Mouse (Mus musculus) retina, embryonic 14.5 days (tissue): Measurements from ENCODE around the gene Rbms3.

ENCODE experiments used
- DNase-seq: peaks from one replicate; pipeline ENCODE4 v3.0.0-alpha.2; 2015; ENCODE audit warnings: low spot score

Rbms3 gene

DNA sequence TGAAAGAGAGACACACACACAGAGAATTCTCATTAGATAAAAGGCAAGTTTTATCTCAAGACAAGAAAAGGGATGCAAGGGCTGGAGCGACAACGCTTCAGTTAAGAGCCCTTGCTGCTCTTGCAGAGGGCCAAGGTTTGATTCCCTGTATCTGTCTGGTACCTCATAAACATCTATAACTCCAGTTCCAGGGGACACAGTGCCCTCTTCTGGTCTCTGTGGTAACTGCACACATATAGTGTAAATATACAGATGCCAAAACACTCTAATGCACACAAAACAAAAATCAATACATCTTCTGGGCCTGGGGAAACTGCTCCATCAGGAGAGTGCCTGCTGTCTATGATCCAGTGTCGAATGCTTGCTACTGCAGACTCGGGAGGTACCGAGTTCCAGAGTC, 145.3 kb downstream of the Rbms3 start:
- peak; percentile 13 for DNase-seq

DNA sequence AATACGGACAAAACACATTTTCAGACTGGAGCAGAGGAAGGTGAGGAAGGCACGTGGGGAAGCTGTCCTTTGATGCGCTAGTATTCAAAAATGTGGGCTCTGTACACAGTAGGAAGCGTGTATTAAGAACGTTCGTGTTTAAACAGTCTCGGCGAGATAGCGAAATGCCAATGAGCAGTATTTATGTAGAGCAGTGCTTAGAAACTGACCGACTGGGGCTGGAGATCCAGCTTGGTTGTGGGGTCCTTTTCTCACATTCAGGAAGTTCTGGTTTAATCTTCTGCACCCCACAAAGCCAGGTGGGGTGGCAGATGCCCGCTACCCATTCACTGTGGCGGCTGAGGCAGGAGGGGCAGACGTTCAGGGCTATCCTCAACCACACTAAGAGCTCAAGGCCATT, 153.0 kb downstream of the Rbms3 start:
- no peak for DNase-seq

DNA sequence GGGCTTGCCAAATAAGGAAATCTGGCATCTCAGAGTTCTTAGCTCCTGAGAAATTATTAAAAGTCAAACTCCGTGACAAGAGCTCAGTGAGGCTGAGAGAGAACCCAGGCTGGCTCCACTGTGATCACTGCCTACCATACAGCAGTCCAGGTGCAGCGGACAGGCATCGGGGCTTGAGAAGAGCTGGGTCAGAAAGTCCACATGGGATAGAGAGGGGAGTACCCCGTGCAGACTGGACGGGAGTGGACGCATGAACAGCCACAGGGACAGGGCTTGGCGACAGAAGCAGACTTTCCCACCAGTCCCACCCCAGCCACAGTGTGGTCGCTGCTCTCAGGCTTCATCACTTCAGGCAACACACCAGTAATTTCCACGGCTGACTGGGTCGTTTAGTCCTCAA, 176.9 kb downstream of the Rbms3 start:
- DNase-seq, result peak; percentile 21

DNA sequence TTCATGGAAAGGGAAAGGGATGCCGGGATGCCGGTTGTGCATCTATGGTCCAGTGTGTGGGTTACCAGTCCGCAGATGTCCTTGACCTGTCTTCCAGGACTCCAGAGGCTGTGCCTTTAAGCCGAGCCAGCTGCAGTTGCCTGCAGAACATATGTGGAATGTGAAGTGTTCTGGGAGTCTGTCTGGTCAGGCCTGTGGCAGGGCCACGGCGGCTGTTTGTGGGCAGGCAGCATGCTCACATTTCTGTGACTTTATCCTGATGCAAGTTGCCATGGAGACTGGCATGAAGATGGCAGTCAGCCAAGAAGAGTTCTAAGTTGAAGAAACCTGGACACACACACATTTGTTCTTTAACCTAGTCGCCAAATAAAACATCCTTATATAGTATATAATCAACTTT, 187.1 kb downstream of the Rbms3 start:
- DNase-seq, result no peak

DNA sequence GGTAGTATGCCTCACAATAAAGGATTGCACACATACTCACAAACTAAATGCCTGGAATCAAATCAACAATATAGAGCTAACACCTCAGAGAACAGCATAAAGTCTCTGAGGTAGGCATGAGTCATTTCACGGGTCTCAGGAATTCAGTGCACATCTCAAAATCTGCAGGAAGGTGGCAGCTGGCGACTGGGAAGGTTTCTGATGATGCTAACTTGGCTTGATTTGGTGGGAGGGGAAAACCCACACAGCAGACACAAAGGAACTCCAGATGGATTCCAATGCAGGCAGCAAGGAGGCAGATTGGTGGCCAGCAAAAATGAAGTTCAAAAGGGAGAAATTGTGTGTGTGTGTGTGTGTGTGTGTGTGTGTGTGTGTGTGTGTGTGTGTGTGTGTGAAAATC, 193.9 kb downstream of the Rbms3 start:
- DNase-seq, result no peak

DNA sequence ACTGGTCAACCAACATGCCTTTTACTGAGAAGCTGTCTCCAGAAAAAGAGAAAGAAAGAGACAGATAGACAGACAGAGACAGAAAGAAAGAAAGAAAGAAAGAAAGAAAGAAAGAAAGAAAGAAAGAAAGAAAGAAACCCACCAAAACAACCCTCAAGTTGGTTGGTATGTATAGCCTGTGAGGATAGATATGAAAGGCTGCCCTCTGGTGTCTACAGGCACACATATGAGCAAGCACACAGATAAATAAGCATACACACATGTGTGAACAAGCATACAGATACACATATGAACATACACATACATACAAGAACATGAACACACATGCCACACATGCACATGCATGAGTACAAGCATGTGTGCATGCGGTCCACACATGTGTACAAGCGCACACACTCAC, 199.0 kb downstream of the Rbms3 start:
- no peak for DNase-seq

DNA sequence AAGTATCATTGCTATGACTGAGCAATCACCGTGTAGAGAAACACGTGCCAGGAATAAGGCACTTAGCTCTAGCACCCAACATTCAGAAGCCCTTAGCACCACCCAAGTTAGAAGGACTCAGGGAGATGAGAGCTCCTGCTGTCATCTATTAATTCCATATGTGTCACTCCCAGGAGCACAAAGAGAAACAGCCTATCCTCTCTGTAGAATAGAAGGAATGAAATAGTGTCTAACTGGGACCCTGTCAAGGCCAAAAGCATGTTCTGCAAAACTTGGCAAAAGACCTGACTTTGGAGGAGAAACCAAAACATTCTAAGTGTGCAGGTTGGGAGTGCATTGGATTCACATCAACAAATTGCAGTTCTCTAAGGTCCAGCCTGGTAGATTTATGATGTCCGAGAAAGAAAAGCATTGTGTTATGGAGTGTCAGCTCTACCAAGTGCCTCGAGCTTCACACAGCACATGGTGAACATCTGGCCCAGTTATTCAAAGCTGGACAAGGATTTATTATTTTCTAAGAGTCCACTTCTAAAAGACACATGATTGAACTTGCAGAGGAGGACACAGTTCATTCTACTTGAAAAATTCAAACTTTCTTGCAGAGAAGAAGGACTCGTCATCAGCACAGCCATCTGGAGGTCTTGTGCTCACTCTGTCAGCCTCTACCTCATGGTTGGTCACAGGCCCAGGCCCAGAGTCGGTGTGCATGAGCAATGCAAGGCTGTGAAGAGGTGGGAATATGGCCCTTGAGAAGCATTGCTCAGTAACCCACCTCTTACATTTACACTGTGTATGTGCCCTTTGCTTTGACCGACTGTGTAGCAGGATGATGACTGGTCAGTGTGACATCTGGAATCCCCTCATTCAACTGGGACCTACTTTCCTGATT, 200.3 kb downstream of the Rbms3 start:
- no peak for DNase-seq

DNA sequence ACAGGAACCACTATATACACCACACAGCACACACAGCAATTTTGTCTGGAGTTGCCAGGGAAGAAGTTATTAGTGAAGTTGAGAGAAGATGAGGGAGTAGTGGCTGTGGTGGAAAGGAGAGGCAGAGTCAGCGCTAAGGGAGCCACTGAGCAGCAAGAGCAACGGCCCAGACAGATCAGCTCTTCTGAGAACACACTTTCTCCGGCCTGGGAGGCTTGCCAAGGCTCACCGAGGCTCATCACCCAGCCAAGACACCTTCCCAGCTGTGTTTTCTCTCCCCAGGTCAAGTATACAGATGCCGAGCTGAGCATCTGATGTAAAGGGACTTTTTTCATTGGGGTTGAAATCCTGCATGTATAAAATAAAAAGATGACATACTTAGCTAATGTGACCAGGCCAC, 206.5 kb downstream of the Rbms3 start:
- no peak for DNase-seq

DNA sequence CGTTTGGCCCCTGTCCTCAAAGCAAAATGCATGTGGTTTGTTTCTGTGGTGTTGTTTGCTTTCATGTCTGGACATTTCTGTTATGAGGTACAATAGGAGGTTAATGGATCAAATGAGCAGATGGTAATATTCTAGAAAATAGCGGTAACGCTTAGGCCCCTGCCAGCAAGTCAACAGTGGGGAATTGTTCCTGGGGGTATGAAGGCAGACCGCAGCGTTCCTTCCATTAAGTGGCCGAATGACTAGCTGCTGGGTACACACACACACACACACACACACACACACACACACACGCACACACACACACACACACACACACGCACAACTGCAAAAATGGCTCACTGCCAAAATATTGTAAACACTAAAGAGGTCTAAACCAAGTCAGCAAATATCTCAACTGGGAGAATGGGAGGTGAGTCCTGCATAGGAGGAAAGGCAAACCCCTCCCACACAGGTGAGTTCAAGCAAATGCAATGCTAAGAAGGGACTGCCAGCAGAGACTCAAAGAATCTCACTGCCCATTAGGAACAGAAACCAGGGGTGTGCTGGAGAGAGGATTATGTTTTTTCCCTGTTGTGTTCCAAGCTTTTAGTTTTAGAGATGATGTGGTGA, 209.7 kb downstream of the Rbms3 start:
- DNase-seq, result no peak

DNA sequence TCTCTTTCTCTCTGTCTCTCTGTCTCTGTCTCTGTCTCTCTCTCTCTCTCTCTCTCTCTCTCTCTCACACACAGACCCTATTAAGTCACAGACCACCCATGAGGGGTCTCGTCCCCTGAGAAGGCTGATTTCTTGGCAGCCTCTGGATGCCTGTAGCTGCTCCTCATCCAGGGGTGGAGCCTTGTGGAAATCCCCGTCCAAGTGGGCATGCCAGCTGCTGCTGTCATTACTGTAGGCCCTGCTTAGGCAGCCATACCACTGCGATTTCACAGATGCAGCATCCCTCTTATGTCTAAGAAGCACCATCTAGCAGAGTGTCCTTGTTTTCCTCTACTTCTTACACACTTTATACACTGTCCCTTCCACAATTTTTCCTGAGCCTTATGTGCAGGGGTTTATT, 216.5 kb downstream of the Rbms3 start:
- no peak for DNase-seq

DNA sequence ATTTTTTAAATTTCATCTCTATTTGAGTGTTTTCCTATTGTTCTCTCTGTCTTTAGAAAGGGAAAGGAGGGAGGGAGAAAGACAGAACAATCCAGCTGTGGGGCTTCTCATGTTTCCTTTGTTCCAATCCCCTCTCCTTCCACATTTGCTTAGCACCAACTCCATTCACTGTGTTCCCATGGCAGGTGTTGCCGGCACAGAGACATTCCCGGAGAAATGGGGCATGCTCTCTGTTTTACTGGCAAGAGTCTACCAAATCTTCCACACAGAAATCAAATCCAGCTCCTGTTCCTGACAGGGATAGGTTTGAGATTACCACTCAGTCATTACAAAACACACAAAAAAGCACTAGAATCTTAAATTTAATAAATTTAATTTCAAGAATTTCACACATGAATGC, 217.1 kb downstream of the Rbms3 start:
- DNase-seq, result no peak

DNA sequence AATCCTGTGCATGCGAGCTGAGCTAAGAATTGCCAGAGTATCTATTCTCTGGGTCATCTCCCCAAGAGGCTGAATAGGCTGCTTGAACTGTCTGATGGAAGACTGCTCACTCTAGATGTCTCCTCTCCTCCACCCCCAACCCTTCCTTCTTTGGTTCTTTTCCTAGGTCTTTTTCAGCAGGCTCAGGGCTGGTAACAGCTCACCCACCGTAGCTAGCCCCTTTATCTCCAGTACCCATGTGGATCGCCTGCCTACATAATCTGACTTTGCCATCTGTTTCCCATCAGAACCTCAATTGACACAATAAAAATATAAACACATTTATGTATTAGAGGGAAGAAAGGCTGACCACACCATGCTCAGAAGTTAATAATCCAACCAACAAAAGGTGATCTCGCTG, 225.1 kb downstream of the Rbms3 start:
- DNase-seq, result no peak

DNA sequence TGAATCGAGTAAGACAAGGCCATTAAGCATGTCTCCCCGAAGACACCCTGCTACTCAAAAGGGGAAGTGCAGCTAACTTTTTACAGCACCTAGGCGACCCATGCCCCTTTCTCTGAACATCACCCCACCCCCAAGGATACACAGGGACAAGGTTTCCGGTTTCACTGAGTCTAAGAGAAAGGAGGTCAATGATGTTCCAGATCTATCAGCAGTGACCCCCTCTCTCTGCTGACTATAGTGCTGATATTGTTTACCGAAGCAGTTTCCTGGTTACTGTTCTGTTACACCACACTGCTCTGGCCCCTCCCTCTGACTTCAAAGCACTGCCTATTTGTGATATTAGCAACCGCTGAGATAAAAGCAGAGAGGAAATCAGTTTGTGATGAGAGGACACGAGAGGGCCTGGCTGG, 229.4 kb downstream of the Rbms3 start:
- DNase-seq, result peak; percentile 15

DNA sequence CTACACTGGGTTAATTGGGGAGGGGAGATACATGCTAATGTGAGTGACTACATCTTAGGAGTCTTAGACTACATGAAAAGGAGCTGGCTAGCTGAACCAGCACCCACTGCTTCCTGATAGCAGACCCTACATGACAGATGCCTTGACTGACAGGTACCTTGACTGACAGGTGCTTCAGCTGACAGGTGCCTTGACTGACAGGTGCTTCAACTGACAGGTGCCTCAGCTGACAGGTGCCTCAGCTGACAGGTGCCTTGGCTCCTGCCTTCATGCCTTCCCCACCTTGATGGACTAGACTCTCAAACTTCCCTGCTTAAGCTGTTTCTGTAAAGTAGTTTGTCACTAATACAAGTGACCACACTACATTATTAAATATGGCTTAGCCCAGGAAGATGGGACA, 232.6 kb downstream of the Rbms3 start:
- no peak for DNase-seq

DNA sequence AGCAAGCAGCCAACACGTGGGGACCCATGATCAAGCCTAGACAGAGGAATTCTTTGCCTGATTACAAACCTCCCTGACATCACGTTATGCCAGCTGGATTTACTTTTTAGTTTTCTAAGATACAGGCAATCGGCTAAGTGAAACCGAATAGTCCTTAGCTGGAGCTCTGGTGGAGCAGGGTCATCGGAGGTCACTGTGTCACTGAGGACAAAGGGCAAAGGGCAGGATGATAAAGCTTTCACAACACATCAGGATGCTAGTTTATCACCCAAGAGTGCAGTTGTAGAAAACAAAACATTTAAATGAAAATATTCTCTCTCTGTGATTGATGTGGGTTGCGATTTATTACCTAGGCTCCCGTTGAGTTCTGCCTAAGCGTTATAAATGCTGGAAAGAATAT, 233.1 kb downstream of the Rbms3 start:
- DNase-seq, result no peak

DNA sequence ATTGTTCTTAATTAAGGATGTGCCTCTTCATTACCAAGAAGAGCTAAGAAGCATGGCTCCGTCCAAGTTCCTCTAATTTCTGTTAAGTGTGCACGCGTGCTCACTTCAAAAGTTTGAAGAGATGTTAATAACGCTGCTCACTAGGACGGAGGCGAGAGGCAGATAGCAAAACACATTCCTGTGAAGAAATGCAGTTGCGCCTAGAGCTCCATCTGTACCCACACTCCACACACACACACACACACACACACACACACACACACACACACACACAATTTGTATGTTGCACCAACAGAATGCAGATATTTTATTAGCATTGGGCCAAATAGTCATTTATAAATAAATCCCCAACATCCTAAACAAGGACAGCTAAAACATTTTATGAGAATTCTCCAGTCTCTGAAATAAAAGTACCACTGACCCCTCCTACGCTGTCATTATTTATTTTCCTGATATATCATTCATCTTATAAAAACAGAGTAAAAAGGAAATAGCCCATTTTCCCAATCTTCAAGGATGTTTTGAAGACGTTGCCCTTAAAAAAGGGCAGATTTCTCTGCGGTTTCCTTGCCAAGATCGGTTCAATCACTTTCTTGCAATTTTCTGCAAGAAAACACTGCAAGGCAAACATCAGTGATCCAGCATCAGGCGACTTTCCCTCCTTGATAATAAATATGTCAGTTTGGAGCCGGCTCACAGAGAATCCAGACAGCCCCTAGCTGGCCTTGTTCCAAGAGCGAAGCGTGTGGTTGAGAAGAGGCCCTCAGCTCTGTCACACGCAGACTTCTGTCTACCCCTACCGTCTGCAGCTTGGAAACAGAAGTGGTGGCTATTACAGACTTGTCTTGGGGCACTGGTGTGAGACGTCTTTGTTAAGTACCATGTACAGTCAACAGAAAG, 235.8 kb downstream of the Rbms3 start:
- DNase-seq, result no peak

DNA sequence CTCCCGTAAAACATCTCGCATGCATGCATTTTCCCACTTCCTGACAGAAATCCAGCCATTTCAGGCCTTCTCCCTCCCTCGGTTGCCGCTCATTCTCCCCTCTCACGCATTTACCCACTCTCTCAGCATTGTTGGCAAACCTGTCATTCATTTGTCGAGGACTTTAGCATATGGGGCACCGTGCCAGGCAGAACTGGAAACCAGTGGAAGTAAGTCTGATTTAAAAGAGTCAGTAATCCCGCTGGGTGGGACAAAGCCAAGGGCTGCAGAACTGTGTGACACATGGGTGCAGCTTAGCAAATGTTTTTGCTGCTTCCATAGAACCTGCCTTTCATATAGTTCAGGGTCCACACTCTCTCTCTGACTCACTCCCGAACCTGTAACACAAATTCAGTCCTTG, 241.7 kb downstream of the Rbms3 start:
- DNase-seq, result no peak

DNA sequence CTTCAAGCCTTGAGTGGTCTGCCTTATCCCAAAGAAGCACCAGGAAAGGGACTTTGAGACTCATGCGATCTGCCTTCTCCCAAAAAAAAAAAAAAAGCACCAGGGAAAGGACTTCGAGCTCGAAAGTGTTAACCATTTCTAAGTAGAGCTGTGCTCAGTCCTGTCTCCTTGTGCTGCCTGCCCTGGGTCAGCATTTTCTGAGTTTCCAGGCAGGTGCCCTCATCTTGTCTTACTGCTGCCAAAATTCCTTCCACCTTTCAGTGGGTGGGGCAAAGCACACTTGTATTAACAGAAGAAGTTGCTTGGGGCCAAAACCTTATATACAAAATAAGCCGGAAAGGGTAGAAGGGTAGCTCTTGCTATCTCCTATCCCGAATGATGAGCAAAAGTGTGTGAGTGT, 248.8 kb downstream of the Rbms3 start:
- DNase-seq, result no peak

DNA sequence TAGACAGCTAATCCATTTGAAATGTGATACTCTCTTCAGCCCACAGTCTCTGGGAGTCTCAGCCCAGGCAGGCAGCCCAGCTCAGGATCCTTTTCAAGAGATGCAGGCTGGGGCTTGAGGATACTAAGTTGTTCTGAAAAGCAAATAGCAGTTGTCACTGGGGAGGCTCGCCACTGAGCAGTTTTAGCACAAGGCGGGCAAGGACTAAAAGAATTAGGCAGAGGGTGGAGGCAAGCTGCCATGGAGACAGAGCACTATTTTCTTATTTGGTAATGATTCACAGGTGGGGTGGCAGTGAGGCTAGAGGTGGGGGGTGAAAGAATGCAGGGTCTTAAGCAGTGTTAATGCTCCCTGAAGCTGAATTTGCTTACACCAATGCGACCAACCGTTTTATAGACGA, 249.6 kb downstream of the Rbms3 start:
- DNase-seq, result no peak

DNA sequence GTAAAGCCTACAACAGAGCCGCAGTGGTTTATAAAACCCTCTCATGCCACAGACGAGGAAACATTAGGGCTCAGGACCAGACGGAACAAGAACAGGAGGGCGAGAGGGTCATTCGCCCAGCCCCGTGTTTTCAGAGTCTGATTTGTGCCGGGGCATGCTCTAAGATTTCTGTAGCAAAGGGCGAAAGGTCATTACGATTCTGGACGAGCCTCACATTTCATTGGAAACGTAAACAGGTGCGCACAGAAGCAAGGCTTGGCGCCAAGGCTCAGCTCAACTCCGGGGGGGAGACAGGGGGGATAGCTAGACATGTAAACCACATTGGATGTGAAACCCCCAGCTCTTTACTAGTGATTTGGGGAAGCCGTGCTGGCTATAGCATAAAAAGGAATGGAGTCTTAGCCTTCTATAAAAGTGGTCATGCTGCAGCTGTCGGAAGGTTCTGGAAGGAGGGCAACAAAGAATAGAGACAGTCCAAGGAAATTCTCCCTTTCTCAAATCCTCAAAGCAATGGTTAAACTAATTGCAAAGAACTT, 250.2 kb downstream of the Rbms3 start:
- DNase-seq, result no peak

DNA sequence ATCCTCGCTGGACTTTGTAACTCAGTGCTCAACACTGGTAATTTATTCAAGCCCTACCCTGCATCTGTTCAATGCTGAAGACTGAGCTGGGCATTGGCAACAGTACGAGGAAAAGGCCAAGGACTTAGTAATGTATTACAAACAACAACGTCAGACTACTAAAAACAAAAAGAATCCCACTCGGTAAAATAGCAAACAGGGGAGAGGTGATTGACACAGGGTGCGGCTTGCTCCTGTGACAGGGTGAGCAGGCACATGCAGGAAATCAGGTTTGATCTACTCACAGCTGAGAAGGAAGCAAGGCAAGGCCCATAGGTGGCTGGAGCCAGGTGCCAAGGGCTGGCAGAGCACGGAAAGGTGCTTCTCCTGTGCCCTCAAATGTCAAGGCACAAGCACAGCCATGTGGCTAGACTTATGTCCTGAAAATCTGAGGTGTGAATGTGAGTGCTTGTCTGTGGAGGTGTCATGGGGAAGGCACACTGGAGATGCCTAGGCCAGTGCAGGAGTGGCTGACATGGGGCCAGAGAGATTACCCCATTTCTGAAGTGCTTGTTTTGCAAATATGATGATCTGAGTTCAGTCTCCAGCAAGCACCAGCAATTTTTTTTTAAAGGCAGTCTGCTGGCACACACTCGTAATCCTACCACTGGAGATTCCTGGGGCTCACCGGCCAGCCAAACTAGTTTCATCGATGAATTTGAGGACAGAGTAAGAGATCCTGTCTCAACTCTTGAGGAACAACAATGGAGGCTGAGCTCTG, 251.4 kb downstream of the Rbms3 start:
- DNase-seq, result no peak

DNA sequence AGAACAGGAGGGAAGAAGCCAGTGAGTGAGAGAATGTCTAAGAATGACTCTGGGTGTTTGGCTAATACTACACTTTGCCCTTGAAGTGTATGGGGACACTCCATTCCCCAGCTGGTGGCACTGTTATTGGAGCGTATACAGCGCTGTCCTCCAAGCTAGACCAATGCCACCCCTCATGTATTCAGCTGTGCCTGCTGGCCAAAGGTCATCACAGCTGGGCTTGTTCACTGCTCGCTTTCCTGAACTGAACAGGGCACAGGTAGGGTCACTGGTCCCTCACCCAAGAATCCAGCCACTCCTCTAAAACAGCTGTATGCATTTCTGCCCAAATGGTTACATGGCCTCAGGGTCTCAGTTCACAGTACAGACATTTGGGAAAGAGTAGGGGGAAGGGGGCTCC, 253.9 kb downstream of the Rbms3 start:
- DNase-seq, result no peak
